Mouse (Mus musculus) bone marrow macrophage, adult 2 months (primary cell): ENCODE results near the gene Ccdc57. TPM values are rescaled to one million over a fixed set of nuclear protein-coding genes. Genes with fewer than 3 reads are reported as not detected.
A peak's percentile ranks its signal among the peaks of the same experiment; 100 is the strongest.

Source experiments
- H3K27ac ChIP-seq: 2 replicates; pipeline ENCODE4 v1.5.1; 2012; ENCODE audit warnings: low read depth, low read length; ENCODE audit not compliant: insufficient read depth
- H3K4me1 ChIP-seq: 2 replicates; pipeline ENCODE4 v1.6.1; 2012; ENCODE audit warnings: low read length; ENCODE audit not compliant: control insufficient read depth, insufficient read depth
- H3K4me3 ChIP-seq: 2 replicates; pipeline ENCODE4 v1.5.1; 2012; ENCODE audit warnings: mild to moderate bottlenecking, low read length, moderate library complexity; ENCODE audit not compliant: insufficient read depth
- CTCF ChIP-seq: IDR thresholded peaks from 2 replicates; pipeline ENCODE4 v1.5.1; 2012; ENCODE audit warnings: low read depth, mild to moderate bottlenecking, low read length, moderate library complexity
- POLR2A ChIP-seq: IDR thresholded peaks from 2 replicates; pipeline ENCODE4 v1.6.1; 2012; ENCODE audit warnings: mild to moderate bottlenecking, low read depth, low read length, borderline replicate concordance
- polyA plus RNA-seq: library from polyadenylated mRNA; stranded (reverse); fragments of >200 nt; gene quantifications from 2 replicates; pipeline ENCODE4 v1.2.4, GENCODE M21; 2012; ENCODE audit not compliant: missing spikeins, insufficient read depth, insufficient read length

Gene Ccdc57
- polyA plus RNA-seq, 1 experiment, result 4.1 TPM

DNA sequence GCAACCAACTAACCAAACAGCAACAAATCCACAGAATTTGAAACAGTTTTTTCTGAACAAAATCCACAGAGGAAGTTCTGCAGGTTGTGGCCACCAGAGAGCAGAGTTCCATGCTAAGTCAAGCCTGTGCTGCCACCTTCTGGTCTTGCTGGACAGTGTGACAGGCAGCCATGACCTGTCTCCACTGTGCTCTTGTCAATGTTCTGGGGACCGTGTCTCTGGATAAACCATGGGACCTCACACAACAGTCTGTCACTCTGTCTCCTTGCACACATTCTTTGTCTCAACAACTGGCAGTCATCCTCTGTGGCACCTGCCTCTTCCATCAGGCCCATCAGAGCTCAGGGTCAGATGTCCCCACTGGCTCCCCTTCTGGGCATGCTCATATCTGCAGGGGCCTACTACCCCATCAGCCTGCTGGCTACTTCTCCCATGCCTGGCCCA, 27.2 kb downstream of the Ccdc57 start:
- peak; percentile 99 for TF ChIP-seq CTCF
- no peak for TF ChIP-seq POLR2A
- H3K4me3 ChIP-seq, result no peak overlapping the region

DNA sequence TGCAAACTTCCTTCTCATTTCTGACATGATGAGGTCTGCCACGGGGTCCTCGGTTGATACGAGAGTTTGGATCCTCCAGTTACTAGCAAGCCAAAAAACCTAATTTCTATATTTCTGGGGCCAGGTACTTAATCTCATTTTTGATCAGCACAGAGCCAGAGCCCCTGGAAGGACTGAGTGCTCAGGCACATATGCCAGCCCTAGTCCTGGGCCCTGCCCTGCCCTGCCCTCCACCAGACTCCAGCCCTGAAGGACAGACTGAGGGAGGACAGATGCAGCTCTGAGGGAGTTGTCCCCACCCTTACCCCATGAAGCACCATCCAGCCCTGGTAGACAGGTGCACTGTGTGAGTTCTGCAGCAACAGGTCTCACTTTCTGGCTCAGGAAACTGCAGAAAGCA, 28.1 kb downstream of the Ccdc57 start:
- Histone ChIP-seq H3K27ac (no peak overlapping the region), H3K4me1 (no peaks in the 10 kb centered on the region), H3K4me3 (no peak overlapping the region)
- no peak for TF ChIP-seq POLR2A
- no peak for TF ChIP-seq CTCF

More for the DNA sequence above, 27.2 kb downstream of the Ccdc57 start:
- H3K27ac ChIP-seq, result no peak overlapping the region
- no peaks in the 10 kb centered on the region for H3K4me1 ChIP-seq

DNA sequence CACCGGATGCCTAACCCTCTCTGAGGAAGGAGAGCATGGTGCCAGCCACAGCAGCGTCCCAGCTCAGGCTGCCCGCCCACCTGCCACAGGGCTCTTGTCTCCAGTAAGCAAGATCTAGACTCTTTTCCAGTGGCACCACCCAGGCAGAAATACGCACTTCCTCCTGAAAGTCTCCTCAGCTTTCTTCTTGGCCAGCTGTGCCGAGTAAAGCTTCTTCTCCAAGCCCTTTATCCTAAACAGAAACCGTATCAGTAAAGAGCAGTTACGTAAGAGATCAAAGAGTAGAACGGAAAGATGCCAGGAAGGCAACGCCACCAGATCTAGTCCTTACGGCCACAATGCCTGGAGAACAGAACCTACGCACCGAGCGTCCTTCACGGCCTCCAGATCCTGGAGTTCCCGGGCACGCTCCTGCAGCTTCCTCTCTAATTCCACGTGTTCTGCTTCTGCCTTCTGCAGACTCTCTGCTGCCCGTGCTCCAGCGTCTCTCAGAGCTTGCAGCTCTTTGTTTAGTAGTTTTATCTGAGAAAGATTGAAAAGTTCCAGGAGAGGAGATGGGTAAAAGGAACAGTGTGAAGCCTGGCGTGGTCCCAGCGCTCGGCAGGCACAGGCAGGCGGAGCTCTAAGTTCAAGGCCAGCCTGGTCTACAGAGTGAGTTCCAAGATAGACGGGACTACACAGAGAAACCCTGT, 29.4 kb downstream of the Ccdc57 start:
- H3K4me1 ChIP-seq, result peaks cover 1% of the 10 kb centered on the region
- H3K27ac ChIP-seq, result no peak overlapping the region
- TF ChIP-seq CTCF, result no peak
- TF ChIP-seq POLR2A, result no peak
- no peak overlapping the region for H3K4me3 ChIP-seq

DNA sequence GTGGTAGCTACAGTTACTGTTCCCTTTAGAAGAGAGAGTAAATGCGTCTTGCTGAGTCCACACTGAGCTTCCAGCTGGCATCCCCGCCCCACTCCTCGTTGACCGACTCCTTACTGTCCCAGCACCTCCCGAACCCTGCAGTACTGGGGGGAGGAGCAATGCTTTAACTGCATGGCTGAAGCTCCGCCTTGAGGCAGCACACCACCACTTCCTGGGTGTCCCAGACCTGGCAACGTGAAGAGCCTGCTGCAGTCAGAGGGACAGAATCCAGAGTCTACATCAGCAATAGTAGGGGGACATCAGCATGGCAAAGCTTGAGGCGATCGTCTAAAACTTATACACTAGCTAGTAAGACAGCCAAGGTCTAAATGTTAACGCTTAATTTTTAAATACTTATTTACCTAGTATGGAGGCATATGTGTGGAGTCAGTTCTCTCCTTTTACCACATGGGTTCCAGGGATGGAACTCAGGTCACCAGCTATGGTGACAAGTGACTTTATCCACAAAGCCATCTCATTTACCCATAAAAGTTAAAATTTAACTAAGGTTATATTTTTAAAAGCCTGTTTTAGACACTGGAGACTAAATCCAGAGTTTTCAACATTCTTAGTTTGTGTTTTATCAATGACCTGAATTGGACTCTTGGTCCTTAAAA, 30.1 kb downstream of the Ccdc57 start:
- H3K27ac ChIP-seq, result no peak overlapping the region
- H3K4me3 ChIP-seq, result no peak overlapping the region
- TF ChIP-seq CTCF (no peak), POLR2A (no peak)
- H3K4me1 ChIP-seq, result peaks cover 7% of the 10 kb centered on the region

DNA sequence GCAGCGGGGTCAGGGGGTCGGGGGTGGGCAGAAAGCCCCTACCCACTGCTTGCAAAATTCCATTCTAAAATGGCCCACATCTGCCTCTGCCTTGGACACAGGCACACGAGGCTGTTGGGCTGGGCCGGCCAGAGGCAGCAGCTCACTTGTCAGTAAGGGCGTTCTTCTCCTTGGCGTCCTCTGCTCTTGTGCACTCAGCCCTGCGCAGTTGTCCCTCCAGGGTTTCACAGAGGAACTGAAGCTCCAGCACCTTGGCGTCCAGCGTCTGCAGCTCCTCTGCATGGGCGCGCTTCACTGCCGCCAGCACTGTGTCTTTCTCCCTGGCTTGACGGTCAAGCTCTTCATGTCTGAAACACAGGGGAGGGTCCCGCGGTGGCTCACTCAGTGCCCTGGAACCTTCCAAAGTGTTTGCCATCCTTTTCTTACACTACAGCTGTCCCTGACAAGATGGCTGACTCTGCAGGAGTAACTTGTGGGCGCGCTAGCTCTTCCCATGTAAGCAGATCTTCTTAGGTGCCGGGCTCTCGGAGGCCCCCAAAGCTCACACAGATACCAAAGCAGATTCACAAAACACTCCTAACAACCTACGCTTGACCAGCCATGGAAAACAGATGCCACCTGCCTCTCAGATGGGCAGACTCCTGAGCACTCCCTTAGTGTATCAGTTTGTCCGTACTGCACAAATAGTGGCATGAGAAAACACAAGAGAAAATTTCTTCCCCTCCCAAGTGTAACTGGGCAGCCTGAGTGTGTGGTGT, 30.8 kb downstream of the Ccdc57 start:
- H3K4me1 ChIP-seq, result peaks cover 7% of the 10 kb centered on the region
- H3K4me3 ChIP-seq, result no peak overlapping the region
- TF ChIP-seq POLR2A, result no peak
- no peak for TF ChIP-seq CTCF
- no peak overlapping the region for H3K27ac ChIP-seq

DNA sequence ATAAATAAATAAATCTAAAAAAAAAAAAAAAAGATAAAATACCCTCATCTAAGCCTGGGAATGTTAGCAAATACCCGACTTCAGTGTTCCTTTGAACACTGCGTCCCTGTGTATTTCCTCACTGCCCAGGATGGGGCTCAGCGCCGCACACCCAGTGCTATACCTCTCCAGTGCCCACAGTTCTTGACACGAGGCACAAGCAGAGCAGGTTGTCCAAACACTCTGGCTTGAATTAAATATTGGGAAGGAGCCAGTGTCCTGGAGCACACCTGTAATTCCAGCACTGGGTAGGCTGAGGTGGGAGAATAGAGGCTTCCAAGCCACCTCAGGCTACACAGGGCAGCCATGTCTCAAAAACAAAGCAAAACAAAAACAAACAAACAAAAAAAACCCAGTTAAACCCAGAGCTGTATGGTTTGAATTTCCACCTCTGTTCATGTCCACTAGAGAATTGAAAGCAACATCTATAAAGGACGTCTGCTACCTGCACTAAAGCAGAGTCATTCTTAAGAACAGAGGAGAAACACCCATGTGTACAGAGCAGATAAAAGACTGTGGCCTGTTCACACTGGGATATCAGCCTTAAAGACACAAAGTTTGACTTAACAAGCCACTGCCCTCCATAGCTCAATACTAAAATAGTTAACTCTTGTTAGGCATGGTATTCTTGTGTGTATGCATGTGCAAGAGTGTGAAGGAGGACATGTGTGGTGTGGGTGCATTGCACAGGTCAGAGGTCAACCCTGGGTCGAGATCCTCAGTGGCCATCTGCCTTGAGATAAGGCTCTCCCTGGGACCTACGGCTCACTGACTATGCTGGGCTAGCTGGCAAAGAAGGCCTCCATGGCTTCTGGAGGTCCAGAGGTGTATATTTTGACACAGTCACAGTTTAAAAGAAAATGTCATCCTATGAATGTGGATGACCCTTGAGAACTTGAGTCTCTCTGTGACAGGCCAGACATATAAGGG, 32.1 kb downstream of the Ccdc57 start:
- no peak overlapping the region for H3K4me3 ChIP-seq
- no peak overlapping the region for H3K27ac ChIP-seq
- H3K4me1 ChIP-seq, result peaks cover 7% of the 10 kb centered on the region
- TF ChIP-seq POLR2A (no peak), CTCF (no peak)

DNA sequence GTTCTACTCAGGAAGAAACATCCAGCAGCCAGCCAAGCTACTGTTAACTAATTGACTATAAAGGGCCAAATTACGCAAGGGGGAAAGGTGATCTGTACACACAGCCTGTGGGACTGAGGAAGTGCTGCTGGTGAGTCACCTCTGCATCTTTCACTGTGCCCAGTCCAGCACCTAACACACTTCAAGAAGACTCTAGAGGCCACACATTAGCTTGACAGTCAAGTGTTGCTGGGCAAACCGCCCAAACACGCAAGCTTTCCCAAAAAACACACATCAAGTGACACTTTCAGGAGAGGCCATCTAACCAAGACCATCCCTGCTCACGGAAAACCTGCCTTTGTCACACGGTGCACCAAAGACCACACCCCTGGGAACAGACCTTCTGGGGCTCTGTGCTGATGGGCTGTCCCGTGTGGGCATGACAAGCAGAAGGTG, 34.5 kb downstream of the Ccdc57 start:
- TF ChIP-seq CTCF (no peak), POLR2A (no peak)
- H3K4me3 ChIP-seq, result no peak overlapping the region
- no peak overlapping the region for H3K27ac ChIP-seq
- peaks cover 7% of the 10 kb centered on the region for H3K4me1 ChIP-seq

DNA sequence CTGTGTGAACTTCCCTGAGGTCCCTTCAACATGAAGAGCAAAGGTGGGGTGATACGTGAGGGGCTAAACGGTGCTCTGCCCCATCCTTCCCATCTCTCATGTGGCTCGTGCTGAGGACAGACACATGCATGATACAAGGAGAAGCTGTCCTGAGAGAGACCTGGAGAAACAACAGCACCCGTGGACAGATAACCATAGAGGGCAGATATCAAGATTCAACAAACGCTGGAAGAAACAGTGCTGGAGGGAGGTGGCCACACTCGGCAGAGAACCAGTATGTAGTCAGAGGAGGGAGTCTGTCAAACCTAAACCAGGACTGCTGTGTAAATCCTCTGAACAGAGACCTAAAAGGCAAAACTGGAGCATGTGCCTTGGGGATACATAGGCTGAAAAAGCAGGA, 37.2 kb downstream of the Ccdc57 start:
- no peak for TF ChIP-seq POLR2A
- TF ChIP-seq CTCF, result no peak
- H3K27ac ChIP-seq, result no peak overlapping the region
- H3K4me1 ChIP-seq, result peaks cover 7% of the 10 kb centered on the region
- H3K4me3 ChIP-seq, result no peak overlapping the region

DNA sequence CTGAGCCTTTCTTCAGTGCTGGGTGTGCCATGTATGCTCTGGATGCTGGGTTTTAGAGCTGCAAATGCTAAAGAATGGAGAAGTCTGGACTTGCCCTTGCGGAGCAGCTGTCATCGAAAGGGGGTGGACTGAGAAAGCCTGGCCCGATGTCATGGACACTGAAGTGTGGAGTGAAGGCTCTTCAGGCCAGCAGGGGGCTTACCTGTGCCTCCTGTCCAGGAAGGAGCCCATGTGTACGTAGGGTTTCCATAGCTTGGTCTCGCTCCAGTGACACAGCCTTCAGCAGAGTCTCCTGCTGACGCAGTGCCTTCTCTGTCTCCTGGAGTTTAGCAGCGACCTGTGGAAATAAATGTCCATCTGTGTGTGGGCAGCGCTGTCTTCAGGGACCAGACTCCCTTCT, 38.3 kb downstream of the Ccdc57 start:
- TF ChIP-seq CTCF, result no peak
- TF ChIP-seq POLR2A, result no peak
- no peak overlapping the region for H3K27ac ChIP-seq
- no peak overlapping the region for H3K4me3 ChIP-seq
- H3K4me1 ChIP-seq, result peaks cover 7% of the 10 kb centered on the region
